Mouse (Mus musculus): ENCODE results near the gene Lbx2. TPM values are rescaled to one million over a fixed set of nuclear protein-coding genes. Genes with fewer than 3 reads are reported as not detected.

Lbx2 gene
- polyA plus RNA-seq, 1 experiment from 2014 or later = 1.4 TPM

DNA sequence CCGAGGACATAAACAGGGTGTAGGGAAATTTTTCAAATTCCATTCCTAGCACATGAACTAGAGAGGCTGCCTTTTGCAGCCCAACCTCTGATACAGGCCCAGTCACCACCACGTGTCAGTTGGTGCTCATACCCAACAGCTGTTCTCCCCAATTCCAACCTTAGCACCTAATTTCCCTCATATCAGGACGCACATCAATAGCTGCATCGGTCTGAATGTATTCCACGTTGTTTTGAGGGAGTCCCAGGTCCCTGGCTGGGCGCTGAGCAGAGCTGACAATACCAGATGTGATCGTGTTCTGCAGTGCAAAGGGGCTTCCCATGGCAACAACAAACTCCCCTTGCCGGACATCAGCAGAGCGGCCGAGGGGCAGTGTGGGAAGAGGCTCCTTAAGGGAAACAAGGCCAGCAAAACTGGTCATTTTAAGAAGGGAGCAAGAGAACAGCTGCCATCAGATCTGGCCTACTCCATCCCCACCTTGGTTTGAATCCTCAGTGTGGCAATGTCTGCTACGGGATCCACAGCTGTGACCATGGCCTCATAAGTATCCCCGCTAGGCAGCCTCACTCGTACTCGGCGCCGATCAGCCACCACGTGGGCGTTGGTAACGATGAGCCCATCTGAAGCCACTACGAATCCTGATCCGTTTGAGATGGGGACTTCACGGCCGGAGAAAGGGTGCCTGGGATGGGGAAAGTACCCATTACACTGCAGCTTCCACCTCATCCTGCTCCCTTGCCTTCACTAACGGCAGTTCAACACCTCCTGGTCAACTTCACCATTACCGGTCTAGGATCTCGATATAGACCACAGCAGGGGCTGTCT, 32.8 kb upstream of the Lbx2 start:
- Histone ChIP-seq H3K4me3 (ENCODE audit: low read depth, low read length) (peak overlapping the region; percentile 99), H3K4me1 (replicated peaks; ENCODE audit: control insufficient read depth, insufficient read depth, low read length) (peaks cover 25% of the 10 kb centered on the region), H3K36me3 (ENCODE audit: control insufficient read depth, insufficient read depth, low read length) (peaks cover 32% of the 10 kb centered on the region), H3K27me3 (replicated peaks; ENCODE audit: control insufficient read depth, insufficient read depth, low read length) (no peaks in the 10 kb centered on the region), H3K9me3 (ENCODE audit: control insufficient read depth, low read length) (no peaks in the 10 kb centered on the region), H3K4me2 (ENCODE audit: low read length) (peak overlapping the region; percentile 79), H3K9ac (ENCODE audit: low read length) (peak overlapping the region; percentile 64), H3K27ac (ENCODE audit: low read depth) (peak overlapping the region; percentile 62; the same call in 1 of the 2 replicates)
- ATAC-seq (replicated peaks; ENCODE audit: low FRiP score, low TSS enrichment, low read depth) (no peak), DNase-seq (ENCODE audit: low spot score) (peak; percentile 79)
- 2% methylated on average over 26 of the region's 26 CpGs for WGBS

DNA sequence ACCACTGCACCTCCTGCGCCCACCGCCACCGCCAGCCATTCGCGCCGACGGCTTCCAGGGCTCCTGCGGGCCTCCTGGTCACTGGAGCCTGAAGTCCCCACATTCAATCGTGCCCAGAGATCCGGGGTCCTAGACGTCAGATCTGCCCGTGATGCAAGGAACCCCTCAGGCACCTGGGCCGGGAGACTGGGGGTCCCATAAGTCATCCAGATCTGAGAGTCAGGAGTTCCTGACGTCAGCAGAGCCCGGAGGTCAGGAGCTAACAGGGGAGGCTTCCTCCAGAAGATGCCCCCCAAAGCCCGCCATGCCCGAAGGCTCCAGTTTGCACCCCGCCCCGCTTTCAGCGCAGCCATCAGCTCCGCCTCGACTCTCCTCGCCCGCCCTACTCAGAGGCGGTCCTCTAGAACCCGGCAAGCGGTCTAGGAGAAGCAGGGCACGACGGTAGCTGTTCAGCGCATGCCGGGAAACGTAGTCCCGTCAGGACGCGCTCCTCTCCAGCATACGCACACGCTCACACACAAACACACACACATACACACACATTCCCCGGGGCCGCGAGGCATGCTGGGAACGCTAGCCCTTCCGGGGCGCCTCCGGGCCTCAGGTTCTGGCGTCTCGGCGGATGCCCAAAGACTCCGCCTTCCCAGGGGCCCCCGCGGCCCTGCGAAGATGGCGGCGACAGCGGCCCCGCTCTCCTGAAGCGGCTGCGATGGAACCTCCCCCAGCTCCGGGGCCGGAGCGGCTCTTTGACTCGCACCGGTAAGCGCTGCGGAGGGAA, 31.9 kb upstream of the Lbx2 start, which contains the start of gene Aup1:
Gene Aup1, plus strand, starts transcription at position 448 of the 778 bp plus-strand sequence.
- Histone ChIP-seq H3K27me3 (replicated peaks; ENCODE audit: control insufficient read depth, insufficient read depth, low read length) (no peaks in the 10 kb centered on the region), H3K9me3 (ENCODE audit: control insufficient read depth, low read length) (no peaks in the 10 kb centered on the region), H3K27ac (ENCODE audit: low read depth) (peak within 1 kb of the TSS; percentile 70), H3K36me3 (ENCODE audit: control insufficient read depth, insufficient read depth, low read length) (peaks cover 32% of the 10 kb centered on the region), H3K9ac (ENCODE audit: low read length) (peak within 1 kb of the TSS; percentile 79), H3K4me3 (ENCODE audit: low read depth, low read length) (peak within 1 kb of the TSS; percentile 99), H3K4me2 (ENCODE audit: low read length) (peak within 1 kb of the TSS; percentile 79), H3K4me1 (replicated peaks; ENCODE audit: control insufficient read depth, insufficient read depth, low read length) (peaks cover 25% of the 10 kb centered on the region)
- WGBS = under 1% methylated on average over 63 of the region's 64 CpGs
- DNase-seq (ENCODE audit: low spot score) = peak; percentile 97
- ATAC-seq (replicated peaks; ENCODE audit: low FRiP score, low TSS enrichment, low read depth) = peak; percentile 94

DNA sequence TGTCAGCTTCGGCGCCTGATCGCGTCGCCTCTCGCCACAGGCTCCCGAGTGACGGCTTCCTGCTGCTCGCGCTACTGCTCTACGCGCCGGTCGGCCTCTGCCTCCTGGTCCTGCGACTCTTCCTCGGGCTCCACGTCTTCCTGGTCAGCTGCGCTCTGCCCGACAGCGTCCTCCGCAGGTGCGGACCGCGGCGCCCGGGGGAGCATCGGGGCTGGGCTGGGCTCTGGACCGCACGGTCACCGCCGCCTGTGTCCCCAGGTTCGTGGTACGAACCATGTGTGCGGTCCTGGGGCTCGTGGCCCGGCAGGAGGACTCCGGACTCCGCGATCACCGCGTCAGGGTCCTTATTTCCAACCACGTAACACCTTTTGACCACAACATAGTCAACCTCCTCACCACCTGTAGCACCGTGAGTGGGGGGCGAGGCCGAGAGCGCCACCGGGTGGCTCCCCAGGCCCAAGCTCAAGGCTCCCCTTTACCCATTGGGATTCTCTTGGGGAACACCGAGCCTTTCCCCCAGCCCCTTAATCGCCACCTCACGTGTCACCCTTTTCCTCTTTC, 31.2 kb upstream of the Lbx2 start, which contains the start of gene Htra2:
Gene Htra2, minus strand, starts transcription at position 403 of the 561 bp plus-strand sequence.
- H3K9ac ChIP-seq (ENCODE audit: low read length) = peak within 1 kb of the TSS; percentile 79
- whole genome bisulfite sequencing = under 1% methylated on average over 50 of the region's 50 CpGs
- peak within 1 kb of the TSS; percentile 99 for H3K4me3 ChIP-seq (ENCODE audit: low read depth, low read length)
- peaks cover 32% of the 10 kb centered on the region for H3K36me3 ChIP-seq (ENCODE audit: control insufficient read depth, insufficient read depth, low read length)
- H3K27me3 ChIP-seq (replicated peaks; ENCODE audit: control insufficient read depth, insufficient read depth, low read length) = no peaks in the 10 kb centered on the region
- no peak for DNase-seq (ENCODE audit: low spot score)
- peaks cover 25% of the 10 kb centered on the region for H3K4me1 ChIP-seq (replicated peaks; ENCODE audit: control insufficient read depth, insufficient read depth, low read length)
- no peak; the same call in none of the 2 replicates for ATAC-seq (replicated peaks; ENCODE audit: low FRiP score, low TSS enrichment, low read depth)
- peak within 1 kb of the TSS; percentile 70 for H3K27ac ChIP-seq (ENCODE audit: low read depth)
- peak within 1 kb of the TSS; percentile 79 for H3K4me2 ChIP-seq (ENCODE audit: low read length)
- no peaks in the 10 kb centered on the region for H3K9me3 ChIP-seq (ENCODE audit: control insufficient read depth, low read length)

DNA sequence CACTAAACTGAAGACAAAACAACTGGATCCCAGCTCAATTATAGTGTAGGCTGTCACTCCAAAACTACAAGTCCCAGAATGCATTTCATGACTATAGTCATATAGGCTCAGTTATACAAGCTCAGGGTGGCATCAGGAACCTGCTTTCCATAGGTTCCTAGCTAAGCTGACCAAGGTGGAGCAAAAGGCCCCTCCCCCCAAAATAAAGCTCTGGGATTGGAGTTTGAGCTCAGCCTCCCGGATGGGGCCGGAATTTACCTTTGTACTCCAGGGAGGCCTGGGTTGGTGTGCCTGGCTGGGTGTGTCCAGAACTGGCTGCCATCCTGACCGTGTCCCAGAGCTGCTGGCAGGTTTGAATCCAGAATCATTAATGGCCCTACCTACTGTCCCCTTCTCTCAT, 28.4 kb upstream of the Lbx2 start, which contains the start of gene Dqx1:
Gene Dqx1, plus strand, starts transcription at position 55 of the 400 bp plus-strand sequence.
- Histone ChIP-seq H3K27ac (ENCODE audit: low read depth) (peak within 1 kb of the TSS; percentile 39; the same call in 1 of the 2 replicates), H3K9me3 (ENCODE audit: control insufficient read depth, low read length) (no peaks in the 10 kb centered on the region), H3K36me3 (ENCODE audit: control insufficient read depth, insufficient read depth, low read length) (peaks cover 14% of the 10 kb centered on the region), H3K27me3 (replicated peaks; ENCODE audit: control insufficient read depth, insufficient read depth, low read length) (peaks cover 15% of the 10 kb centered on the region), H3K4me2 (ENCODE audit: low read length) (peak within 1 kb of the TSS; percentile 35), H3K4me3 (ENCODE audit: low read depth, low read length) (peak within 1 kb of the TSS; percentile 22), H3K9ac (ENCODE audit: low read length) (peak within 1 kb of the TSS; percentile 17; the same call in 1 of the 2 replicates), H3K4me1 (replicated peaks; ENCODE audit: control insufficient read depth, insufficient read depth, low read length) (peaks cover 16% of the 10 kb centered on the region)
- DNase-seq (ENCODE audit: low spot score) = peak; percentile 72
- peak; percentile 47 for ATAC-seq (replicated peaks; ENCODE audit: low FRiP score, low TSS enrichment, low read depth)
- 48% methylated on average over 3 of the region's 3 CpGs for WGBS

DNA sequence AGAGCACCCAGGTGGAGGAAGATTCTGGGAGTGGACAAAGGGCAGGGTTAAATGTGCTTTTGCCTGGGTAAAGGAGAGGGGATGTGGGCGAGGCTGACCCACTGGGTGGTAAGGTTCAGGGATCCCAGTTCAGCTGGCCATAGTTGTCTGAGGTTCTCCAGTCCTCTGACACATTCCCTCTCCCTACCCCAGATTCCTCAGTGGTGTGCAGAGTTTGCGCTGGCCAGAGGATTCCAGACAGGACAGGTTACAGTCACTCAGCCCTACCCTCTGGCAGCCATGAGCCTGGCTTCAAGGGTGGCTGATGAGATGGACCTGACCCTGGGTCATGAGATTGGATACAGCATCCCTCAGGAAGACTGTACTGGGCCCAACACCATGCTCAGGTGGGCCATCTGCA, 27.4 kb upstream of the Lbx2 start:
- H3K27ac ChIP-seq (ENCODE audit: low read depth) = peak overlapping the region; percentile 39; the same call in 1 of the 2 replicates
- no peak overlapping the region; the same call in 1 of the 2 replicates for H3K9ac ChIP-seq (ENCODE audit: low read length)
- DNase-seq (ENCODE audit: low spot score) = no peak
- peak overlapping the region; percentile 35 for H3K4me2 ChIP-seq (ENCODE audit: low read length)
- WGBS = 87% methylated on average over 2 of the region's 2 CpGs
- no peak overlapping the region; the same call in 1 of the 2 replicates for H3K4me3 ChIP-seq (ENCODE audit: low read depth, low read length)
- peaks cover 10% of the 10 kb centered on the region; the same call in 1 of the 2 replicates for H3K4me1 ChIP-seq (replicated peaks; ENCODE audit: control insufficient read depth, insufficient read depth, low read length)
- no peaks in the 10 kb centered on the region for H3K9me3 ChIP-seq (ENCODE audit: control insufficient read depth, low read length)
- H3K36me3 ChIP-seq (ENCODE audit: control insufficient read depth, insufficient read depth, low read length) = peaks cover 14% of the 10 kb centered on the region
- peaks cover 24% of the 10 kb centered on the region for H3K27me3 ChIP-seq (replicated peaks; ENCODE audit: control insufficient read depth, insufficient read depth, low read length)
- ATAC-seq (replicated peaks; ENCODE audit: low FRiP score, low TSS enrichment, low read depth) = no peak

DNA sequence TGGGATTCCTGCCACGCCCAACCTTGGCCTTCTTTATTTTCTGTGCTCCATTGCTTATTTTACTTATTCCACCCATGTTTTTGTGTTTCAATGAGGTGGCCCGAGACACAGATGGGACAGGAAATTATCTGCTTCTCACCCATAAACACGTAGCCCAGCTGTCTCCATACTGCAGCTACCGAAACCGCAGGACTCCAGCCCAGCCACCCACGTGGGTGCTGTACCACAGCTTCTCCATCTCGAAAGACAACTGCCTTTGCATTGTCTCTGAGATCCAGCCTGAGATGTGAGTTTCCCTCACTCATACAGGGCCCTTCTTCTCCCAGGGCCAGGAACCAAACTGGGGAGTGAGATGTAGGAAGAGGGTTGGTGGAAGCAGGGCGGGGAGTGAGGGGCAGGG, 20.2 kb upstream of the Lbx2 start:
- DNase-seq (ENCODE audit: low spot score) = no peak
- peaks cover 97% of the 10 kb centered on the region for H3K27me3 ChIP-seq (replicated peaks; ENCODE audit: control insufficient read depth, insufficient read depth, low read length)
- no peak overlapping the region for H3K4me3 ChIP-seq (ENCODE audit: low read depth, low read length)
- no peak overlapping the region for H3K9ac ChIP-seq (ENCODE audit: low read length)
- WGBS = 39% methylated on average over 8 of the region's 8 CpGs
- H3K36me3 ChIP-seq (ENCODE audit: control insufficient read depth, insufficient read depth, low read length) = no peaks in the 10 kb centered on the region
- H3K4me1 ChIP-seq (replicated peaks; ENCODE audit: control insufficient read depth, insufficient read depth, low read length) = no peaks in the 10 kb centered on the region; the same call in 1 of the 2 replicates
- H3K9me3 ChIP-seq (ENCODE audit: control insufficient read depth, low read length) = no peaks in the 10 kb centered on the region
- ATAC-seq (replicated peaks; ENCODE audit: low FRiP score, low TSS enrichment, low read depth) = no peak
- no peak overlapping the region for H3K4me2 ChIP-seq (ENCODE audit: low read length)
- no peak overlapping the region for H3K27ac ChIP-seq (ENCODE audit: low read depth)

DNA sequence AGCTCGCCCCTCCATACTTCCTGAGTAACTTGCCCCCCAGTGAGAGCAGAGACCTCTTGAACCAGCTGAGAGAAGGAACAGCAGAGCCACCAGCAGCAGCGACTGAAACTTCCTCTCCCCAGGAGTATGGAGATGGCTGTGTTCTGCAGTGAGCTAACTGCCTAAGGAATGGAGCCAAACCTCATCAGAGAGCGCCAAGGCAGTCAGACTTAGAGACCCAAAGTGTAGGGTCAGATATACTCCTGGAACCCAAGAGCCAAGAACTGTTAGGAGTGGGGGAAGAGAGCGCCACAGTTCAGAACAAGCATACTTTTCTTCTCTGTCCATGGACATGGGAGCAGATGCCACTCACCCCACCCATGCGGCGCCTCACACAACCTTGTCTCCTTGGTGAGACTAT, 19.7 kb upstream of the Lbx2 start:
- Histone ChIP-seq H3K9me3 (ENCODE audit: control insufficient read depth, low read length) (no peaks in the 10 kb centered on the region), H3K27ac (ENCODE audit: low read depth) (no peak overlapping the region), H3K4me3 (ENCODE audit: low read depth, low read length) (no peak overlapping the region), H3K4me2 (ENCODE audit: low read length) (no peak overlapping the region), H3K36me3 (ENCODE audit: control insufficient read depth, insufficient read depth, low read length) (no peaks in the 10 kb centered on the region), H3K9ac (ENCODE audit: low read length) (no peak overlapping the region), H3K4me1 (replicated peaks; ENCODE audit: control insufficient read depth, insufficient read depth, low read length) (no peaks in the 10 kb centered on the region; the same call in none of the 2 replicates), H3K27me3 (replicated peaks; ENCODE audit: control insufficient read depth, insufficient read depth, low read length) (peaks cover 100% of the 10 kb centered on the region)
- WGBS = 33% methylated on average over 6 of the region's 6 CpGs
- no peak for DNase-seq (ENCODE audit: low spot score)
- ATAC-seq (replicated peaks; ENCODE audit: low FRiP score, low TSS enrichment, low read depth) = no peak

DNA sequence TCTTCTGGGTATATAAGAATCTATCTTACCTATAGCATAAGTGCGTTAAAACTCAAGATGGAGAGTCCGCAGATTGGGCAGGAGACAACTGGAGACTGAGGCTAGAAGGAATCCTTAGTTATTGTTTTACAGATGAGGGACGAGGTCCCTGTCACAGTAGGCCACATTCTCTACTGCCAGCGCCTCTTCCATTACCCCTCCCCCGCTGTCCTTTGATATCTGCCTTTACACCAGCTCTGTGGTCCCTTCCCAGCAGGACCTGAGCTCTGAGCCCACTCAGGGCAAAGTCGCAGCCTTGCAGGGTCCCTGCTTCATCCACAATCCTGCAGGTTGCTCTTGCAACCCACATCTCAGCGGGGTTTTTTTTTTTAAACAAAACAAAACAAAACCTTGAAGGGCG, 17.9 kb upstream of the Lbx2 start:
- Histone ChIP-seq H3K27ac (ENCODE audit: low read depth) (no peak overlapping the region), H3K9ac (ENCODE audit: low read length) (no peak overlapping the region), H3K9me3 (ENCODE audit: control insufficient read depth, low read length) (no peaks in the 10 kb centered on the region), H3K27me3 (replicated peaks; ENCODE audit: control insufficient read depth, insufficient read depth, low read length) (peaks cover 99% of the 10 kb centered on the region), H3K4me2 (ENCODE audit: low read length) (peak overlapping the region; percentile 36; the same call in 1 of the 2 replicates), H3K36me3 (ENCODE audit: control insufficient read depth, insufficient read depth, low read length) (no peaks in the 10 kb centered on the region), H3K4me1 (replicated peaks; ENCODE audit: control insufficient read depth, insufficient read depth, low read length) (no peaks in the 10 kb centered on the region; the same call in none of the 2 replicates), H3K4me3 (ENCODE audit: low read depth, low read length) (peak overlapping the region; percentile 24)
- no peak for DNase-seq (ENCODE audit: low spot score)
- no peak for ATAC-seq (replicated peaks; ENCODE audit: low FRiP score, low TSS enrichment, low read depth)
- WGBS = 7% methylated on average over 8 of the region's 8 CpGs
